Mouse (Mus musculus) bone marrow macrophage, adult 2 months (primary cell): ENCODE results near the gene Plekhg6. TPM values are rescaled to one million over a fixed set of nuclear protein-coding genes. Genes with fewer than 3 reads are reported as not detected.
A peak's percentile ranks its signal among the peaks of the same experiment; 100 is the strongest.

Source experiments
- H3K27ac ChIP-seq: 2 replicates; pipeline ENCODE4 v1.5.1; 2012; ENCODE audit warnings: low read depth, low read length; ENCODE audit not compliant: insufficient read depth
- H3K4me1 ChIP-seq: 2 replicates; pipeline ENCODE4 v1.6.1; 2012; ENCODE audit warnings: low read length; ENCODE audit not compliant: control insufficient read depth, insufficient read depth
- H3K4me3 ChIP-seq: 2 replicates; pipeline ENCODE4 v1.5.1; 2012; ENCODE audit warnings: mild to moderate bottlenecking, low read length, moderate library complexity; ENCODE audit not compliant: insufficient read depth
- CTCF ChIP-seq: IDR thresholded peaks from 2 replicates; pipeline ENCODE4 v1.5.1; 2012; ENCODE audit warnings: low read depth, mild to moderate bottlenecking, low read length, moderate library complexity
- POLR2A ChIP-seq: IDR thresholded peaks from 2 replicates; pipeline ENCODE4 v1.6.1; 2012; ENCODE audit warnings: mild to moderate bottlenecking, low read depth, low read length, borderline replicate concordance
- polyA plus RNA-seq: library from polyadenylated mRNA; stranded (reverse); fragments of >200 nt; gene quantifications from 2 replicates; pipeline ENCODE4 v1.2.4, GENCODE M21; 2012; ENCODE audit not compliant: missing spikeins, insufficient read depth, insufficient read length

Gene Plekhg6
- polyA plus RNA-seq, 1 experiment, result not detected

DNA sequence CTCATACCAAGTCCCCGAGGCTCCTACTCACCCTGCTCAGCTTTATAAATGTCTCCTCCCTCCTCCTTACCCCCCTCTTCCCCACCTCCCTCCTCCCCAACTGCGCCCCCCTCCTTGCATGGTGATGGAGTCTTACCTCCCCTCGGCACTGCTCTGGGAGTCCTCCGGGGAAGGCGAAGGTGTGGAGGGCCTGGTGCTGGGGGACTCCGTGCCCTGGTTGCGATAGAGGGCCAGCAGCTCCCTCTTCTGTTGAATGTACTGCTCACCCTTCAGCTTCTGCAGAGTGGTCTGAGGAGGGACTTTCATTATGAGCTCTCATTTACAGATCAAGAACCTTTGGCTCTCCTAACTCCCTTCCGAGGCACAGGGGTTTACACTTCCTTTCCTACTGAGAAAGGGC lies 16.1 kb downstream of the Plekhg6 start:
- TF ChIP-seq CTCF (no peak), POLR2A (no peak)
- peaks cover 35% of the 10 kb centered on the region for H3K4me1 ChIP-seq
- no peak overlapping the region for H3K4me3 ChIP-seq
- no peak overlapping the region for H3K27ac ChIP-seq

DNA sequence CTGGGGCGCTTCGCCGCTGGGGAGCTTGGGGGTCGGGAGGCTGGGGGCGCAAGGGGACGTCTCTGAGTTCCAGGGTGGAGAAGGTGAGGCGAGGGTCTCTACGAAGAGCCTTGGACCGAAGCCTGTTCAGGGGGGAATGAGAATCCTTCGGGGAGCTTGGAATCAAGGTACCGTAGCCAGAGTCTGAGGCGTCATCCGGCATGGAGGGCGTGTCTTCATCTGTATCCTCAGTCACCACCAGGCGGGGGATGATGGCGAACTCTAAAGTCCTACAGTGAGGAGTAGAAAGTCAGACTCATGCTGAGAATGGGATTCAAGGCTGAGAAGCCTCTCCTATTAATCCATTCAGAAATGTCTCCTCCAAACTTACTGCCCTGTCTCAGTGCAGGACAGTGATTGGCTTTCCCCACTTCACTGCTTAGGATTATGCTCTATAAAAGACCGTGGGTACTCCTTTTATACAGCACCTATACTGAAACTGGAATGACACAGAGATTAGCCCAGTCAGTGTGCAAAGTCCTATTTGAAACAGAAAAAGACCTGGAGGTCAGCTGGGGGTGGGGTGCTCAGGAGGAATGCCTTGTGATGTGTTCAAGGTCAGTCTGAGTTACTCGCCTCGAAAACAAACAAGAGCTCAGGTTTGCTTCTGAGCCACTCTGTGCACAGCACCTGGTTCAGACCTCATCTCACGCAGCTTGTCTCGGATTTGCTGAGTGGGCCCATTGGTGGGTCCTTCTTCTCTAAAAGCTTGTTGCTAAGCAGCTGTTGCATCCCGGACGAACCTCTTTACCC lies 16.9 kb downstream of the Plekhg6 start:
- Histone ChIP-seq H3K4me3 (no peak overlapping the region), H3K27ac (no peak overlapping the region), H3K4me1 (peaks cover 39% of the 10 kb centered on the region)
- TF ChIP-seq POLR2A (no peak), CTCF (no peak)

DNA sequence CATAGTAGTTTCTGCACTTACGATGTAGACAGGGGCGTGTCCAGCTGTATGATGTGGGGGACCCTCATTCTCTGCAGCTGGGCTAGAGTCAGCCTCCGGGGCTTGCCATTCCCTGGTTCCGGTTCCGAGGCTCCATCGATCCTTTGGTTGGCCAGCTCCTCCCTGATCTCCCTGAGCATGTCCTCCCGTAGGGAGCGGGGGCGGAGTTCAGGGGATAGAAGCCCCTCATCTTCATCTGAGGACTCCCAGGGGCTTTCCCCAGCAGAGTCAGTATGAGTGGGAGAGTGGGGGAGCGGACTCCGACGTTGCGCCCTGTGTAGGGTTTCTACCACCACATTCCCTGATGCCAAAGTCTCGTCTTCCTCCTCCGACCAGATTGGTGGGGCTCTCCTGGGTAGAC lies 17.6 kb downstream of the Plekhg6 start:
- TF ChIP-seq POLR2A (no peak), CTCF (no peak)
- Histone ChIP-seq H3K4me3 (no peak overlapping the region), H3K4me1 (peaks cover 36% of the 10 kb centered on the region), H3K27ac (no peak overlapping the region)

DNA sequence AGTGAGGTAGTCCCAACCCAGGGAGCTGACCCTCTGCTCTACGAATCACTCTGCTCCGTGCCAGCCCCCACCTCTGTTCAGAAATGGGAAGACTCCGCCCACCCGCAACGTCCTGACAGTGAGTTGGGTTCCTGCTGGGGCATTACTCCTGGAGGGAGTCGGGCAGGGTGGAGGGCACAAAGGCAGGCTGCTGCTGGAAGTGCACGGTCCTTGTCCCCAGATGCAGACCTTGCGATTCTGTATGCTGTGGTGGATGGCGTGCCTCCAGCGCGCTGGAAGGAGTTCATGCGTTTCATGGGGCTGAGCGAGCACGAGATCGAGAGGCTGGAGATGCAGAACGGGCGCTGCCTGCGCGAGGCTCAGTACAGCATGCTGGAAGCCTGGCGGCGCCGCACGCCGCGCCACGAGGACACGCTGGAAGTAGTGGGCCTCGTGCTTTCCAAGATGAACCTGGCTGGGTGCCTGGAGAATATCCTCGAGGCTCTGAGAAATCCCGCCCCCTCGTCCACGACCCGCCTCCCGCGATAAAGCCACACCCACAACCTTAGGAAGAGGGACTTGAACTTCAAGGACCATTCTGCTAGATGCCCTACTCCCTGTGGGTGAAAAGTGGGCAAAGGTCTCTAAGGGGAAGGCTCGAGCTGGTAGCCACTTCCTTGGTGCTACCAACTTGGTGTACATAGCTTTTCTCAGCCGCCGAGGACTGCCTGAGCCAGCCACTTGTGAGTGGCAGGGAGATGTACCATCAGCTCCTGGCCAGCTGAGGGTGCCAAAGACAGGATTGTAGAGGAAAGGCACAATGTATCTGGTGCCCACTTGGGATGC lies 18.9 kb downstream of the Plekhg6 start:
- H3K4me1 ChIP-seq, result peaks cover 31% of the 10 kb centered on the region
- H3K4me3 ChIP-seq, result no peak overlapping the region
- no peak overlapping the region for H3K27ac ChIP-seq
- TF ChIP-seq POLR2A (no peak), CTCF (no peak)

DNA sequence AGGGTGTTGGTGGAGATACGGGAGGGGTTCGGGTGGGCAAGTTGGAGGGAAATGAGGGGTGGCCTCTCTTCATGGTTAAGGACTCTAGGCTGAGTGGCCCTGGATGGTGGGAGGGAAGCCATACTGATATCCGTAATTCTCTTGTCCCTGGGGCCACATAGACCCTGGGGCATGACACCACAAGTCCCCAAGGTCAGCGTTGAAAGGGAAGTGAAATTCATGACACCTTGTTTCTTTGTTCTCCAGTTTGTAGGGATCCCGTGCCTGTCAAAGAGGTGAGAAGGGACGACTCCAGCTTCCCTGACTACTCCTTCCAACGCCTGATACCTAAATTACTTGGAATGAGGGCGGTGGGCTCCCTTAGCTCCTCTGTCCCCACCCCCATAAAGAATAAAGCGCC lies 19.7 kb downstream of the Plekhg6 start:
- Histone ChIP-seq H3K4me1 (peaks cover 31% of the 10 kb centered on the region), H3K27ac (no peak overlapping the region), H3K4me3 (no peak overlapping the region)
- no peak for TF ChIP-seq POLR2A
- no peak for TF ChIP-seq CTCF

DNA sequence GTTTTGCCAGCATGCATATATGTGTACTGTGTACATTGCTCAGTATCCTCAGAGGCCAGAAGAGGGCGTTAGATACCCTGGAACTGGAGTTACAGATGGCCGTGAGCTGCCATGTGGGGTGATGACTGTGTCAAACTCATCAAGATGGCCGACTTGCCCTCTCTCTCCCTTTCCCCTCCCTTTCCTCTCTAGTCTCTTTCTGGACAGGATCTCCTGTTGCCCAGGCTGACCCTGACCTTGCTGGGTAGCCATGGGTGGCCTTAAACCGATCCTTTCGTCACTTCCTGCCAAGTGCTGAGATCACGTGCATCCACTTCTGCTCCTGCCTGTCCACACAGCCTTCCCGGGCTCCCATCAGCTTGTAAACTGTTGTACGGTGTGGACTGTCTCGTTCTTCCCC lies 20.6 kb downstream of the Plekhg6 start:
- Histone ChIP-seq H3K4me3 (no peak overlapping the region), H3K27ac (peak overlapping the region; percentile 44), H3K4me1 (peaks cover 39% of the 10 kb centered on the region)
- no peak; the same call in 1 of the 2 replicates for TF ChIP-seq CTCF
- no peak for TF ChIP-seq POLR2A

DNA sequence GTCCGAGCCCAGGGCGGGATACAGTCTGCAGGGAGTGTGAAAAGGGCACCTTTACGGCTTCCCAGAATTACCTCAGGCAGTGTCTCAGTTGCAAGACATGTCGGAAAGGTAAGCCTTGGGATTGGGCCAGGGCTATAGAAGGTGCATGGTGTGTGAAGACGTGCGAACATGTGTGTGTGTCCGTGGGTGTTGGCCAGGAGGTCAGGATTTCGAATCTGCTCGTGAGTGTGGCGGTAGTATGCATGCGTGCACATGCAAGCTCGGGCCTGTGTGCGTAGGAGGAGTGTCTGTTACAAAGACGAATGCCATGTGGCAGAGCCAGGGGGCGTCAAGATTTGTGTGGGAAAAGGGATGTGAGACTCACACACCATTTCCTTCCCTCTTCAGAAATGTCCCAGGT lies 23.3 kb downstream of the Plekhg6 start:
- Histone ChIP-seq H3K4me3 (no peak overlapping the region), H3K27ac (no peak overlapping the region), H3K4me1 (peaks cover 62% of the 10 kb centered on the region)
- TF ChIP-seq POLR2A (no peak), CTCF (no peak)

DNA sequence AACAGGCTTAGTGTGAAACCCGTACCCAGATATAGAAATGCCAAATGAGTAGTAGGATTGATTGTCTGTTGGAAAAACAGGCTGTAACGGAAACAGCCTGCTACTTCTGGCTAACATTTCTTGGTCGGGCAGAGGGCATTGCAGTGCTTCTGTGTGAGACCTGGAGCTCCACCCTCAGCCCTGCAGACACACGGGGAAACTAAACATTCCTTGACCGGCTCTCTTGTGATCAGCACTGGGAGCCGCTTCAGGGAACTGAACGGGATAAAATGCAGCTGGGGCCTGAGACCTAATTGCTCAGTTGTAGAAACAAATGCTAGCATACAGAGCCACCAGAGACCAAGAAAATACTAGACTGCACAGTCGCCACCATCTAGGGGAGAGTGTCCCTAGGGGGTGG lies 24.3 kb downstream of the Plekhg6 start:
- Histone ChIP-seq H3K27ac (no peak overlapping the region), H3K4me3 (no peak overlapping the region), H3K4me1 (peaks cover 73% of the 10 kb centered on the region)
- TF ChIP-seq POLR2A, result no peak
- TF ChIP-seq CTCF, result no peak

DNA sequence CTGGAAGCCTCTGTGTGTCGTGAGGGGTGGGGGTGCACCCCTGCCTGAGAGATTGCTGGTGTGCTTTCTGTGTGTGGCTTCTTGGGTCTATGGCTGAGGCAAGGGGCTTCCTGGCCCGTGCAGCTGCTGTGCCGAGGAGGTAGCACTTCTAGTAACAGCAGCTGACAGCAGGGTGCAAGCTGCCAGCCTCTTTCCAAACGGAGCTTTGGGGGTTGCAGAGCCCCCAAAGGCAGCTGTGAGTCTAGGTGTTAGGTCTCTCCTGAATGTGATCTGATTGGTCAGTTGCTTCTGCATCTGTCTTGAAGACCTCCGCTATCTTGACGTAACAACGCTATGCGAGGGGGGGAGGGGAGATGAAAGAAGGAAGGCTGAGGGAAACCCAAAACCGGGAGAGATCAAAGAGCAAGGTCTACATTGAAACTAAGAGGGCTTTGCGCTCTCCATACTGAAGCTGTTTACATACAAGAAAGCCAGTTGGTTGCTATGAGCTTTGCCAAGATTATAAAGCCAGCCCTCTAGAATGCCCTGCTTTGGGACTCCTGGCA lies 25.3 kb downstream of the Plekhg6 start:
- H3K4me1 ChIP-seq, result peaks cover 70% of the 10 kb centered on the region
- no peak for TF ChIP-seq CTCF
- TF ChIP-seq POLR2A, result no peak
- peak overlapping the region; percentile 3; the same call in 1 of the 2 replicates for H3K27ac ChIP-seq
- H3K4me3 ChIP-seq, result no peak overlapping the region
